Mouse (Mus musculus): ENCODE data around the gene Ubap2l.

Ubap2l gene

GRCm38 (mm10) chr3:90065553-90065952, 13.1 kb upstream of the Ubap2l start:
- no peak for DNase-seq

- DNase-seq, result no peak
Measured at GRCm38 (mm10) chr3:90064383-90064782, 12.0 kb upstream of the Ubap2l start.

GRCm38 (mm10) chr3:90062539-90062938, 10.1 kb upstream of the Ubap2l start:
- DNase-seq, result no peak

DNA sequence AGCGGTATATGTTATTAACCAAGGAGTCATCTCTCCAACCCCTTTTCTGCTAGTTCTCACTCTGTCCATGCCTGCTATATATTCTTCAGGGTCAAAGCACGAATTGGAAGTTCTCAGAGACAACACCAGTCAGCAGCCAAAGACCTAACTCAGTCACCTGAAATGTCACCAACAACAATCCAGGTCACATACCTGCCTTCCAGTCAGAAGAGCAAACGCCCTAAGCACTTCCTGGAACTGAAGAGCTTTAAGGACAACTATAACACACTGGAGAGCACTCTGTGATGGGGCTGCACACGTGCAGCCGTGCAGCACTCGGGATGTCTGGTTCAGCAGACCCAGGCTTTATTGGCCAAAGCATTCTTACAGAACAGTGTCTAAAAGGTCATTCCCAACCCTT, 9.1 kb upstream of the Ubap2l start:
- DNase-seq, result no peak

DNA sequence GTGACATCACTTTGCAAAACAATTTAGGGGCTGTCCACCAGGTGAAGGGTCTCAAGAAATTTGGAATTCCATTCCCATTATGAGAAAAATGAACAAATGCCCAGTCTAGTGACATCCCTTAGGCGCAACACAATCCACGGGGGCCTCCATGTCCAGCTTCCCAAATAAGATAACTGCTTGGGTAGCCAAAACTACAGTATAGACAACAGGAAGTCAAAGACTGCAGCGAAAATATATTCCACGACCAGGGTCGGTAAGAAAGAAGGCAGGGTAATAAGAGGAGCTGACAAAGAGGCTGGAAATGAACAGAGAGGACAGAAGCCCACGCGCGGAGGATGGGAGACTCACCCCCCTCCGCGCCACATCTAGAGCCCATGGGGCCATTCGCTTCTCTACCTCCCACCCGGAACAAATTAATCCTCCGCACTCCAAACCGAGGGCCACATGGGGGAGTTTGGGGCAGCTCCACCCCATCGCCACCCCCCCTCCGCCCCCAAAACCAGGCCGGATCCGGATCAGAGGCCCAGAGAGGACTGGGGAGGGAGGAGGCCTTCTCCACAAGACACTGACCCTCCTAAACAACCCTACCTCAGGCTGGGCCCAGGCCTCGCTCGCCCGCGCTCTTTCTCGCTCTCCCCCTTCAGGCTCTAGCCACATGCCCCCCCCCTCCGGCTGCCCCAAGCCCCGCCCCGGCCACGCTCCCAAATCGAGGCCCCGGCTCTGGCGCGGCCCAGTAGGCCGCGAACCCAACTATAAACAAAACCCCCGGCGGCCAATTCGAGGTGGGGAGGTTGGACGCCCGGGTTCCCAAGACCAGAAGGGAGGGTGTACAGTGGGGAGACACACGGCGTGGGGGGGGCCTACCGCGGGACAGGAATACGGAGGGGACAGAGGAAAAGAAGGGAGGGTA, 732 bp downstream of the Ubap2l start, which contains the start of gene 4933434E20Rik:
TSS of gene 4933434E20Rik (plus strand) at position 196 of the 910 bp plus-strand sequence.
- no peak for DNase-seq

GRCm38 (mm10) chr3:90049691-90050090, 2.7 kb downstream of the Ubap2l start:
- DNase-seq, result no peak

GRCm38 (mm10) chr3:90036263-90036662, 16.2 kb downstream of the Ubap2l start:
- no peak for DNase-seq

DNA sequence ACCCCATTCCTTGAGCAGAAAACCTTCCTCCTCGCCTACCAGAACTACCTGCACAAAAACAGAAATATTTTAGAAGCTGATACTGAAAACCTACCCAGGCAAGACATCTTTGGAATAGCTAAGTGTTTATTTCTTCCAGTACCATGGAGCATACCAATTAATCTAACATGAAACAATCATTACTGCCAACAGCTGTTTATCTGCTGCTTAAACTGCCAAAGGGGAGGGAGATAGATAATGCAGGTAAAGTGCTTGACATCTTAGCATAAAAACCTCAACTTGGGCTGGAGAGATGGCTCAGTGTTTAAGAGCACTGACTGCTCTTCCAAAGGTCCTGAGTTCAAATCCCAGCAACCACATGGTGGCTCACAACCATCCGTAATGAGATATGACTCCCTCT, 17.8 kb downstream of the Ubap2l start:
- DNase-seq, result no peak

DNA sequence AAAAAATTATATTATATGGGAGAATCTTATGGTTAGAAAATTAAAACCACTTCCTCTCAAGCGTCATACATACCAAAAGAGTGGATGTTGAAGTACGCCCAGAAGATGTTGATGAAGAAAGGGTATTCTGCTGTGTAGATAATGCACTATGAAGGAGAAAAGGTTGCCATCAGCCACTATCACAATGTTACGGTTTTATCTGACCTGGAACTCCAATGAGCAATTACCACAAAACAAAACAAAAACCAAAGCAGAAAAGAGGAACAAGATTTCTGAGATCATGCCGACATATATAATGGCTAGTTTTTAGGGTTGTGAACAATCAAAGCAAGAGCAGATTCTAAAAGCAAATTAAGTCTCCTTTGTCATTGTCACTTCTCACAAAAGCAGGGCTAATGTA, 35.8 kb downstream of the Ubap2l start:
- DNase-seq, result no peak

DNA sequence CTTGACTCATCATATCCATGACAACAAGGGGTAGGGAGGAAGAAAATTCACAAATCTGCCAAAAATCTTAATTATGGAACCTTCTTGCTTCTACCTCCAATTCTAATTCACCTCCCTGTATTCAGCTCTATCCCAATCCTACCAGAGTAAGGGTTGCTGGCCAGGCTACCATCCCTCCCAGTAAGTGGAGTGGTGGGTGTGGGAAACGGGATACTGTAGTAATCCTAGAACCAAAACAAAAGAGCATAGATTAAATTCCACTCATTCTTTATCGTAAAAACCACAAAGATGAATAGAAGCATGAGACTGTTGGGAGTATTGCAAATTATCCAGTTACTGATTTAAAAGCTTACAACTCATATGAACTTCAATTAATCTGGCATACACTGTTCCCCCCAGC, 42.1 kb downstream of the Ubap2l start:
- DNase-seq, result no peak

DNA sequence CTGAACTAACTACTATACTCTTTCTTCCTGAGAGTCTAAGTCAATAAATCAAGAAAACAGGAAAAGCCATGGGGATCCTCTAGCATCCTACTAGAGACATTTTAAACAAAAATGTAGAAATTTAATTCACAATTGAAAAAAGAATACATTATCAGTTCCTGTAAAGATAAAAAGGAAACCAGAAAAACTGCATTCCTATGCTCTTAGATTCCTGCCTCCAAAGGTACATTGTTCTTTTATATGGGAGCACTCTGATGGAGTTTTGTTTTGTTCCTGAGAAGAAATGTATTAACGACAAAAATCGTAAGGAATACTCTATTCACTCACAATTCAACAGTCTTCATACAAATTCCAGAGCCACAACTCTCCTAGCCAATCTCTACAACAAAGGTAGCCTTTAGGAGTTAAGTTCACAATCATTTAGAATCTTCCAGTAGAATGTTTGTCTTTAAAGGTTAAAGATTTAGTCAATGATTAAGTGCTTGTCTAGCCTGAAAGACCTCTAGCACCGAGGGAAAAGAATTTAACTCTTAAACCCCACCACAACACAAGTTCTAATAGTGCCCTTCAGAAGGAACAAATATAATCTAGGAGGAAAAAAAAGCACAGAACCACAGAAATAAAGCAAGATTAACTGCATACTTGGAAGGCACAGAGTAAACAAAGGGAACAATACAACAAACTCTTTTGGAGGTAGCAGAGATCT, 48.2 kb downstream of the Ubap2l start:
- DNase-seq, result no peak

DNA sequence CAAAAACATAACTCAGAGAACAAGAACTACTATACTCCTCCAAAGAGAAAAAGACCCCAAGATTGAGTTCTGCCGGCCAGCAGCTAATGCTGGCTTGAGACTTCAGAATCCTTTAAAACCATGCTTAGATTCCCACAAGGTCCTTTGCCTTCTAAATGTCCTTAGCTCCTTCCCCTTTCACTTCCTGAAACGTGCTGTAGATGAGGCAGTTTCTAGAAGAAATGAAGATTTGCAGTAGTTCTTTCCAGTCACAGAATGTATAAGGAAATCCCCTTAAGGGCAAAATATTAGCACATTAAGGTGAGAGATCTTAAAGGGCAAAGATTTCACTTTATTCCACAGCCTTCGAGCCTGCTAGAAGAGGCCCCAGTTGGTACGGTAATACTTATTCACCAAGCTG, 52.6 kb downstream of the Ubap2l start:
- no peak for DNase-seq

DNA sequence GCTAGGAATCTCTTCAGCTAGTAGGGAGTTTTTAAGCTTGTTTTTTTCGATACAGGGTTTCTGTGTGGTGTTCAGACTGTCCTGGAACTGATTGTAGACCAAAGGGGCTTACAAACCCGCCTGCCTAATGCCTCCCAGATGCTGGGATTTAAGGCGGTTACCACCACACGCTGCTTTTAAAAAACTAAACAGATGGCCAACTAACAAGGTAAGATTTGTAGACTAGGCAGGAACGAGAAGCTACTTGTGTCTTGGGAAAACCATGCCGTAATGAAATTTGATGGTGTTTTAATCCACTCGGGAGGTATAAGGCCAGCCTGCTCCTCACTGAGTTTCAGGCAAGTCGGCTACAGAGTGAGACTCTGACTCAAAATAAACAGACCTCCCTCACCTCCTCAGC, 53.3 kb downstream of the Ubap2l start:
- no peak for DNase-seq

- DNase-seq, result peak; percentile 93
Measured at GRCm38 (mm10) chr3:89998612-89999054, 53.8 kb downstream of the Ubap2l start, which contains the start of gene Hax1. Gene Hax1 (minus strand): TSS chr3:89998780.

GRCm38 (mm10) chr3:89997791-89998495, 54.5 kb downstream of the Ubap2l start:
- no peak for DNase-seq

DNA sequence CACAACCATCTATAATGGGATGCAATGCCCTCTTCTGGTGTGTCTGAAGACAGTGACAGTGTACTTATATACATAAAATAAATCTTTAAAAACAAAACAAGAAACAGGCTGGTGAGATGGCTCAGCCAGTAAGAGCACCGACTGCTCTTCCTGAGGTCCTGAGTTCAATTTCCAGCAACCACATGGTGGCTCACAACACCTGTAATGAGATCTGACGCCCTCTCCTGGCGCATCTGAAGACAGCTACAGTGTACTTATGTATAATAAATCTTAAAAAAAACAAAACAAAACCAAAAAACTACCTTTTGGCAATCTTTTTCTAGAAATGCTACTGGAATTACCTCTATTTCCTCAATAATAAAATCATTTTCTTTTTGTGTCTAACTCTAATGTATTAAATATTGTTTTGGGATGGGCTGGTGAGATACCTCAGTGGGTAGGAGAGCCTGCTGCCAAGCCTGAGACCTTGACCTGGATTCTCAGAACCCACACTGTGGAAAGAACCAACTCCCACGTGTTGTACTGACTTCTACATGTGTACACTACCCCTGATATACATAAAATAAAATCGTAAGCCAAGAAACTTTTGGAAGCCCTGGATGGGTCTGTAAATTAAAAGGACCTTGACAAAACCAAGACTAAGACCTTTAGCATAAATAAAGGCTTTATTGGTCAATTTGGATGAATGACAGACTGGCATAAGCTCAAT, 57.5 kb downstream of the Ubap2l start:
- no peak for DNase-seq

- DNase-seq, result no peak
Measured at GRCm38 (mm10) chr3:89987822-89988221, 64.6 kb downstream of the Ubap2l start.

GRCm38 (mm10) chr3:89987211-89987610, 65.2 kb downstream of the Ubap2l start:
- no peak for DNase-seq

GRCm38 (mm10) chr3:89982426-89982825, 70.0 kb downstream of the Ubap2l start:
- DNase-seq, result no peak

- no peak for DNase-seq
Measured at GRCm38 (mm10) chr3:89976859-89977258, 75.6 kb downstream of the Ubap2l start.

GRCm38 (mm10) chr3:89968509-89968908, 83.9 kb downstream of the Ubap2l start:
- no peak for DNase-seq

DNA sequence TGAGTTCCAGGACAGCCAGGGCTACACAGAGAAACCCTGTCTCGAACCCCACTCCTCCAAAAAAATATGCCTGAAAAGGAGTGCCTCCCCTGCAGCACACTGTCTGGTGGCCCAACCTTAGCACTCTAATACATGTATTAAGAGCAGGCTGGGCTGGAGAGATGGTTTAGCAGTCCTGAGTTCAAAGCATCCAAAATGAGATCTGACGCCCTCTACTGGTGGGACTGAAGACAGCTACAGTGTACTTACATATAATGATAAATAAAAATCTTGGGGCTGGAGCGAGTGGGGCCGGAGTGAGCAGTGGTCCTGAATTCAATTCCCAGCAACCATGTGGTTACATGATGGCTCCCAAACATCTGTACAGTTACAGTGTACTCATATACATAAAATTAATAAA, 85.5 kb downstream of the Ubap2l start:
- no peak for DNase-seq

GRCm38 (mm10) chr3:89965972-89966371, 86.5 kb downstream of the Ubap2l start:
- no peak for DNase-seq

Measured in cerebellum, adult 9-11 months (tissue).